Mouse (Mus musculus) thymus, postnatal 0 days (tissue): ENCODE measurements at regions not wholly inside any gene's neighbourhood (a gene's known extent, or its start where the extent isn't known, plus 50 kb on each side); places are given as distances from the start of the nearest gene placed in this dataset.

Source experiments
- DNase-seq: peaks from one replicate; pipeline ENCODE4 v3.0.0-alpha.2; 2015; ENCODE audit warnings: low spot score

- no peak for DNase-seq
Measured at GRCm38 (mm10) chr13:115673729-115674128, 572.0 kb upstream of the Itga1 start.

GRCm38 (mm10) chr13:115671685-115672084 lies 569.9 kb upstream of the Itga1 start:
- DNase-seq: no peak

- DNase-seq: no peak
Measured at GRCm38 (mm10) chr13:115669516-115669915, 567.8 kb upstream of the Itga1 start.

GRCm38 (mm10) chr13:115655134-115655533 lies 553.4 kb upstream of the Itga1 start:
- DNase-seq: no peak

- DNase-seq: no peak
Measured at GRCm38 (mm10) chr13:115652935-115653334, 551.2 kb upstream of the Itga1 start.

- no peak for DNase-seq
Measured at GRCm38 (mm10) chr13:115652352-115652751, 550.6 kb upstream of the Itga1 start.

- no peak for DNase-seq
Measured at GRCm38 (mm10) chr13:115631410-115632105, 529.8 kb upstream of the Itga1 start.

GRCm38 (mm10) chr13:115630603-115631002 lies 528.8 kb upstream of the Itga1 start:
- no peak for DNase-seq

- DNase-seq: no peak
Measured at GRCm38 (mm10) chr13:115613174-115613573, 511.4 kb upstream of the Itga1 start.

GRCm38 (mm10) chr13:115606441-115606840 lies 504.7 kb upstream of the Itga1 start:
- no peak for DNase-seq

GRCm38 (mm10) chr13:115595126-115595671 lies 493.4 kb upstream of the Itga1 start:
- no peak for DNase-seq

- no peak for DNase-seq
Measured at GRCm38 (mm10) chr13:115575967-115576366, 474.2 kb upstream of the Itga1 start.

- no peak for DNase-seq
Measured at GRCm38 (mm10) chr13:115575052-115575891, 473.5 kb upstream of the Itga1 start.

GRCm38 (mm10) chr13:115541167-115541566 lies 439.4 kb upstream of the Itga1 start:
- no peak for DNase-seq

- no peak for DNase-seq
Measured at GRCm38 (mm10) chr13:115535900-115536299, 434.1 kb upstream of the Itga1 start.

GRCm38 (mm10) chr13:115513914-115514313 lies 412.1 kb upstream of the Itga1 start:
- DNase-seq: no peak

- DNase-seq: no peak
Measured at GRCm38 (mm10) chr13:115512214-115512613, 410.4 kb upstream of the Itga1 start.

- no peak for DNase-seq
Measured at GRCm38 (mm10) chr13:115508646-115509045, 406.9 kb upstream of the Itga1 start.

- no peak for DNase-seq
Measured at GRCm38 (mm10) chr13:115494399-115494798, 392.6 kb upstream of the Itga1 start.

- DNase-seq: no peak
Measured at GRCm38 (mm10) chr13:115475861-115476260, 374.1 kb upstream of the Itga1 start.

GRCm38 (mm10) chr13:115465689-115466088 lies 363.9 kb upstream of the Itga1 start:
- no peak for DNase-seq

- DNase-seq: no peak
Measured at GRCm38 (mm10) chr13:115451244-115451643, 349.5 kb upstream of the Itga1 start.
